ENCODE assay signal across 16 mouse cellular contexts in the genomic region with DNA sequence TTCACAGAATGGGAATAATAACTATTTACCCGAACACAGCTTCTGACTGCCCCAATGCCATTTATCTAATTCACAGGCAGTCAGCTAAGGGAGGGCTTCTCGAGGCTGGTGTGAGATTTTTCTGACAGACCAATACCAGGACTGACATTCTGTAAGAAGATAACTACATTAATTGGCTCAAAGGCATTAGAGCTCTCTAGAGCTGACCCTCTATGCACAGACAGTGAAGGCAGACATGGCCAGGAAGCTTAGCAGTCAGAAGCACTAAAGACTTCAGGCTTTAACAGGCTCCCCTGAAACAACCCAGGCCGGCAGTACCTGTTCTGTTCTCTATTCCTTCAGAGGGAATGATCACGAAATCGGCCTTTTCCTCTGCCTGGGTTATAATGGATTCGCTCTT. TPM values are rescaled to one million over a fixed set of nuclear protein-coding genes. Genes with fewer than 3 reads are reported as not detected.
"Had no signal": no experiment of that assay in that cellular context is flagged by ENCODE, and none has a peak within 500 bp of the region (broad histone marks: within the 10 kb centered on the region; RNA-seq: fewer than 3 reads in every experiment).

No protein-coding gene starts in this region.

- H3K27me3 ChIP-seq: neural tube, embryonic 13.5 days had no signal

- H3K4me2 ChIP-seq: neural tube, embryonic 12.5 days; neural tube, embryonic 13.5 days; stomach, embryonic 15.5 days had no signal

- DNase-seq: right cerebral cortex, adult 18-20 months; right cerebral cortex, postnatal 14 days; right cerebral cortex, postnatal 25 days; right cerebral cortex, postnatal 4 days; spleen, adult 18-20 months; thymus, adult 18-20 months; thymus, adult 2 months; thymus, postnatal 14 days; thymus, postnatal 25 days; thymus, postnatal 36 days; thymus, postnatal 4 days had no signal

- H3K9ac ChIP-seq: neural tube, embryonic 12.5 days; neural tube, embryonic 13.5 days; stomach, embryonic 15.5 days had no signal

- H3K4me3 ChIP-seq: neural tube, embryonic 12.5 days; neural tube, embryonic 13.5 days; stomach, embryonic 15.5 days had no signal

- H3K27ac ChIP-seq: neural tube, embryonic 12.5 days; neural tube, embryonic 13.5 days; stomach, embryonic 15.5 days; stomach, postnatal 0 days had no signal

- H3K9me3 ChIP-seq: neural tube, embryonic 12.5 days; neural tube, embryonic 13.5 days; stomach, embryonic 15.5 days had no signal

- H3K36me3 ChIP-seq: stomach, embryonic 15.5 days had no signal

RNA-seq across cellular contexts. Expression of gene Hspb2, which starts 57.0 kb away (rescaled TPM):
- polyA plus RNA-seq: neural tube, embryonic 14.5 days had no signal
